Mouse (Mus musculus) adrenal gland, adult 18-20 months (tissue): ENCODE data around the gene Hacd2. TPM values are rescaled to one million over a fixed set of nuclear protein-coding genes. Genes with fewer than 3 reads are reported as not detected.

Source experiments
- total RNA-seq, 2 experiments: library from RNA; stranded (reverse); gene quantifications; 1 replicate in 1 of 2; 2 replicates in 1 of 2; pipeline ENCODE4 v1.2.3; 2021

Hacd2 gene
- total RNA-seq, 2 experiments from 2014 or later: 63.6 to 64.9 TPM

Other genes with a start within 250 kb of the Hacd2 start
- 10 to 100 TPM in 1 of 2 experiments, 1 to 10 TPM in 1; 8.9 to 18.3 TPM for gene Adcy5, start 132.4 kb downstream of the Hacd2 start, total RNA-seq